Mouse (Mus musculus): ENCODE measurements at regions not wholly inside any gene's neighbourhood (a gene's known extent, or its start where the extent isn't known, plus 50 kb on each side); places are given as distances from the start of the nearest gene placed in this dataset.

DNA sequence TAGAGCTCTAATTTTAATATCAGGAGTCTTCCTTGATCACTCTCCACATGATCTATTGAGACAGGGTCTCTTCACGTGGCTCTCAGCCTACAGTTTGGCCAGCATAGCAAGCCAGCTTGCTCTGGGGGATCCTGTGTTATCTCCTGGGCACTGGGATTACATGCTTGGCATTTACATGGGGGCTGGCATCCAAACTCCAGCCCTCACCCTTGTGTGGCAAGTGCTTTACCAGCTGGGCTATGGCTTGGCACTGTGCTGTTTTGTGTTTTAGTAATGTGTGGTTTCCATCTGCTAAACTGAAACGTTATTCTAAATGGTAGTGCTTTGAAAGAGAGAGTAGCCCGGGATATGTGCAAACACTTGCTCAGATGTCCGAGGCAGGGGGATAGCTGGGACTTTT lies 251.5 kb upstream of the Hnrnpa3 start:
- no peak overlapping the region for H3K4me3 ChIP-seq (ENCODE audit: control insufficient read depth, insufficient read depth, low read length)
- H3K27me3 ChIP-seq (ENCODE audit: control insufficient read depth, insufficient read depth, low read length), result no peaks in the 10 kb centered on the region
- H3K27ac ChIP-seq (ENCODE audit: control insufficient read depth, insufficient read depth, low read length), result no peak overlapping the region
- 84% methylated on average over 4 of the region's 4 CpGs for WGBS
- no peak for DNase-seq
- H3K36me3 ChIP-seq (ENCODE audit: control insufficient read depth, insufficient read depth, low read length), result no peaks in the 10 kb centered on the region
- H3K4me1 ChIP-seq (replicated peaks; ENCODE audit: control insufficient read depth, insufficient read depth, low read length), result no peaks in the 10 kb centered on the region
- TF ChIP-seq CTCF (IDR thresholded peaks at IDR 0.05; ENCODE audit: borderline replicate concordance, control insufficient read depth, extremely low read depth, insufficient read depth, low read length, poor library complexity) (no peak), POLR2A (IDR thresholded peaks at IDR 0.05; ENCODE audit: control insufficient read depth, extremely low read depth, insufficient read depth, low read length, poor library complexity) (no peak)

GRCm38 (mm10) chr2:75408016-75408415 lies 251.0 kb upstream of the Hnrnpa3 start:
- no peak for DNase-seq
- Histone ChIP-seq H3K27me3 (ENCODE audit: control insufficient read depth, insufficient read depth, low read length) (no peaks in the 10 kb centered on the region), H3K36me3 (ENCODE audit: control insufficient read depth, insufficient read depth, low read length) (no peaks in the 10 kb centered on the region), H3K4me1 (replicated peaks; ENCODE audit: control insufficient read depth, insufficient read depth, low read length) (no peaks in the 10 kb centered on the region), H3K27ac (ENCODE audit: control insufficient read depth, insufficient read depth, low read length) (no peak overlapping the region), H3K4me3 (ENCODE audit: control insufficient read depth, insufficient read depth, low read length) (no peak overlapping the region)
- WGBS, result 97% methylated on average over 2 of the region's 2 CpGs
- TF ChIP-seq CTCF (IDR thresholded peaks at IDR 0.05; ENCODE audit: borderline replicate concordance, control insufficient read depth, extremely low read depth, insufficient read depth, low read length, poor library complexity) (no peak), POLR2A (IDR thresholded peaks at IDR 0.05; ENCODE audit: control insufficient read depth, extremely low read depth, insufficient read depth, low read length, poor library complexity) (no peak)

- 0 out of 2 replicates have a peak, but pooled peaks cover 3% of the 10 kb centered on the region for H3K4me1 ChIP-seq (replicated peaks; ENCODE audit: control insufficient read depth, insufficient read depth, low read length)
- WGBS, result 95% methylated on average over 7 of the region's 7 CpGs
Measured at GRCm38 (mm10) chr2:75409806-75410205, 249.3 kb upstream of the Hnrnpa3 start.

GRCm38 (mm10) chr2:75412735-75413134 lies 246.3 kb upstream of the Hnrnpa3 start:
- H3K4me1 ChIP-seq (replicated peaks; ENCODE audit: control insufficient read depth, insufficient read depth, low read length), result 0 out of 2 replicates have a peak, but pooled peaks cover 3% of the 10 kb centered on the region
- H3K36me3 ChIP-seq (ENCODE audit: control insufficient read depth, insufficient read depth, low read length), result no peaks in the 10 kb centered on the region
- H3K27me3 ChIP-seq (ENCODE audit: control insufficient read depth, insufficient read depth, low read length), result no peaks in the 10 kb centered on the region
- H3K27ac ChIP-seq (ENCODE audit: control insufficient read depth, insufficient read depth, low read length), result no peak overlapping the region
- TF ChIP-seq POLR2A (IDR thresholded peaks at IDR 0.05; ENCODE audit: control insufficient read depth, extremely low read depth, insufficient read depth, low read length, poor library complexity), result no peak
- no peak for TF ChIP-seq CTCF (IDR thresholded peaks at IDR 0.05; ENCODE audit: borderline replicate concordance, control insufficient read depth, extremely low read depth, insufficient read depth, low read length, poor library complexity)
- 96% methylated on average over 5 of the region's 5 CpGs for WGBS
- H3K4me3 ChIP-seq (ENCODE audit: control insufficient read depth, insufficient read depth, low read length), result no peak overlapping the region
- no peak for DNase-seq

More at GRCm38 (mm10) chr2:75409806-75410205, 249.3 kb upstream of the Hnrnpa3 start:
- Histone ChIP-seq H3K27me3 (ENCODE audit: control insufficient read depth, insufficient read depth, low read length) (no peaks in the 10 kb centered on the region), H3K36me3 (ENCODE audit: control insufficient read depth, insufficient read depth, low read length) (no peaks in the 10 kb centered on the region), H3K4me3 (ENCODE audit: control insufficient read depth, insufficient read depth, low read length) (no peak overlapping the region), H3K27ac (ENCODE audit: control insufficient read depth, insufficient read depth, low read length) (no peak overlapping the region)
- no peak for DNase-seq
- no peak for TF ChIP-seq CTCF (IDR thresholded peaks at IDR 0.05; ENCODE audit: borderline replicate concordance, control insufficient read depth, extremely low read depth, insufficient read depth, low read length, poor library complexity)
- no peak for TF ChIP-seq POLR2A (IDR thresholded peaks at IDR 0.05; ENCODE audit: control insufficient read depth, extremely low read depth, insufficient read depth, low read length, poor library complexity)

DNA sequence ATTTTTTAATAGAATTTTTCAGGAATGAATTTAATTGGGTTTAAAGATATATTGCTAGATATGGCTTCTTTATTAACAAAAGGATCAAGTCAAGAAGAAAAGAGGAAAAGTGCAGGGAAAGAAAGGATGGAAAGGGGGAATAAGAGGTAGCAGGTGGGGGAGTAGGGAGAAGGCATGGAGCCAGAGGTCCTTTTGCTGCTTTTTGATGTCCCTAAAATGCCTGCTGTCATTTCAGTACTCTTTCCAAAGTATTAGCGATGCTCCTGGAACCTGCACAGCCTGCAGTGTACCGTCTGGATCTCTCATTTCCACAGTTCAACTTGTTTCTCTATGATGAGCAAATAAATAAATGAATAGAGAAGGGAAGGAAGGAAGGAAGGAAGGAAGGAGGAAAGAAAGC lies 240.4 kb upstream of the Hnrnpa3 start:
- 94% methylated on average over 2 of the region's 2 CpGs for WGBS
- DNase-seq, result no peak

DNA sequence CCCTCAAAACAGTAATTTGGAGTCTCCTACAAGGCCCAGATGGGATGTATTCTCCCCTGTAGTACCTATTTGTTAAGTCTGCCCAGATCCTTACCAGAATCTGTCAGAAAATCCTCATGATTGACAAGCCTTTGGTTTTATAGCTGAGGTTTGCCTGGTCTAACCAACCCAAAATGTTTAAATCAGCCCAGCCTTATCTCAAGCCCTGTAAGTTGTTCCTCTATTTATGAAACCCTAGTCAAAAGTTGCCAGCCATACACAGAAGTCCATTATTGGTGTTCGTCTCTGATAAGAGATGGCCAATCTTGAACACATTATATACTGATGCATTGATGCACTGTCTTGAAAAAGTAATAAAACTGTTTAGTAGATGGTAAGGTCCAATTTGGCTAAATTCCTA lies 239.9 kb upstream of the Hnrnpa3 start:
- no peak for TF ChIP-seq POLR2A (IDR thresholded peaks at IDR 0.05; ENCODE audit: control insufficient read depth, extremely low read depth, insufficient read depth, low read length, poor library complexity)
- Histone ChIP-seq H3K36me3 (ENCODE audit: control insufficient read depth, insufficient read depth, low read length) (no peaks in the 10 kb centered on the region), H3K4me1 (replicated peaks; ENCODE audit: control insufficient read depth, insufficient read depth, low read length) (no peaks in the 10 kb centered on the region), H3K4me3 (ENCODE audit: control insufficient read depth, insufficient read depth, low read length) (no peak overlapping the region), H3K27me3 (ENCODE audit: control insufficient read depth, insufficient read depth, low read length) (no peaks in the 10 kb centered on the region), H3K27ac (ENCODE audit: control insufficient read depth, insufficient read depth, low read length) (no peak overlapping the region)
- DNase-seq, result no peak
- WGBS, result 100% methylated on average over 1 of the region's 1 CpGs

More for the DNA sequence above, 240.4 kb upstream of the Hnrnpa3 start:
- no peaks in the 10 kb centered on the region for H3K36me3 ChIP-seq (ENCODE audit: control insufficient read depth, insufficient read depth, low read length)
- TF ChIP-seq CTCF (IDR thresholded peaks at IDR 0.05; ENCODE audit: borderline replicate concordance, control insufficient read depth, extremely low read depth, insufficient read depth, low read length, poor library complexity), result no peak
- no peak for TF ChIP-seq POLR2A (IDR thresholded peaks at IDR 0.05; ENCODE audit: control insufficient read depth, extremely low read depth, insufficient read depth, low read length, poor library complexity)
- no peak overlapping the region for H3K4me3 ChIP-seq (ENCODE audit: control insufficient read depth, insufficient read depth, low read length)
- 0 out of 2 replicates have a peak, but pooled peaks cover 2% of the 10 kb centered on the region for H3K4me1 ChIP-seq (replicated peaks; ENCODE audit: control insufficient read depth, insufficient read depth, low read length)
- H3K27me3 ChIP-seq (ENCODE audit: control insufficient read depth, insufficient read depth, low read length), result no peaks in the 10 kb centered on the region
- no peak overlapping the region for H3K27ac ChIP-seq (ENCODE audit: control insufficient read depth, insufficient read depth, low read length)
